Mouse (Mus musculus) left cerebral cortex, postnatal 36 days (tissue): Measurements from ENCODE around the gene Tmem11. TPM values are rescaled to one million over a fixed set of nuclear protein-coding genes. Genes with fewer than 3 reads are reported as not detected.
A peak's percentile ranks its signal among the peaks of the same experiment; 100 is the strongest.

ENCODE experiments used
- DNase-seq, 2 experiments: peaks; one replicate each; pipeline ENCODE4 v3.0.0; 2021 to 2022; ENCODE audit warnings: low spot score in 2 of 2, mixed read lengths in 1 of 2
- intact Hi-C: fragments of 180-260 bp; cut with DNase I; formaldehyde crosslinking; loops from one replicate; pipeline ENCODE4 v1.15.1; 2025
- total RNA-seq, 2 experiments: library from RNA; stranded (reverse); gene quantifications; 2 replicates each; pipeline ENCODE4 v1.2.3; 2021

Tmem11 gene
- total RNA-seq = 10 to 100 TPM; 28.3 to 28.4 TPM

DNA sequence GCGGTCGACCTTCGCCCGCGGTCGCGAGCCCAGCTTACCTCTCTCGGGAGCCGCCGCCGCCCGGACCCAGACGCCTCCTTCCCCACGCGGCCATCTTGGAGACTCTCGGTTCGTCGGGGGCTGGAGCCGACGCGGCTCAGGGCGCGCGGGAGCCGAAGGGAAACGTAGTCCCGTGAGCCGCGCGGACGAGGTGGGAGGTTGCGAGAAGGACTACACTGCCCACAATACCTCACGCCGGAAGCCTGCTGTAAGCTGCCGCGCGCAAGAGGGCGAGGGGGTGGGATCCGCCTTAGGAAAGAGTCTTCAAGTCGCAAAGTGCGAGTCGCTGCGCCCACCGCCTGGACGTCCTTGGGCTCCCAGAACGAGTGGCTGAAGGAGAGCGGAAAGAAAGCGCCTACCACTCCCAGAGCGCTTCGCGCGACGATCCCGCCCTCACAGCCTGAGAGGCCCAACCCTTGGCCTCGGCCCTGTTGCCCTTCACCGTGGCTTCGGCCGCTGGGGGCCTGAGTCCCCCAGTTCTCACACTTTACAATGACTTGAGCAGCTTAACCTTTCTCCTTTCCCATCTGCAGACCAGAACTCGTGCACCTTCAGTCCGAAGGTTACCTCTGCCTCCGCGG is at the start of gene Tmem11:
Tmem11 (minus strand) TSS at position 598 of the 620 bp plus-strand sequence.
- intact Hi-C loops = loop anchor here (1.0 to 2.0 kb wide), 2 partner anchors 34 to 48 kb away; partner anchors contain the start of gene Dhrs7b
- DNase-seq = peak; percentile 96 to 98

DNA sequence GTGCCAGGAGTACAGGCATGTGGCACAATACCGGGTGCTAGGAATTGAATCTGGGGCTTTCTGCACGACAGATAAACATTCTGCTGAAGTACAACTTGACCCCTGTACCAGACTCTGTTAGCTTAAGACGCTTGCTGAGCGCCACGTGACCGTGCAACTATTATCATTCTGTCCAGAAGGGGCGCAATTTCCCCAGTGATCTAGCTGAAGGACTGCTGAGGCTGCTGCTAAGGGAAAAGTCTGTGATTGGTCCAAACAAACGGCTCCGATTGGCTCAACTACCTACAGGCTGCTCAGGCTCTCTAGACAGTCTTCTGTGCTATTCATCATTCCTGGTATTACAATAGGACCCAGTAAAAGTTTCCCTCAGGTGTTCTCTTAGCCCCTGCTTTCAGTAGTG is 48.2 kb upstream of the Tmem11 start:
- peak; percentile 83 to 85 for DNase-seq
- intact Hi-C loops = loop anchor here (5.0 kb wide), 1 partner anchor 165 kb away; no protein-coding TSS in a partner anchor

- DNase-seq = no peak
- intact Hi-C loops = loop anchor here (5.0 kb wide), 1 partner anchor 167 kb away; no protein-coding TSS in a partner anchor
These were observed 45.9 kb upstream of the Tmem11 start for GRCm38 (mm10) chr11:60924981-60925380.

GRCm38 (mm10) chr11:60924498-60924897 is 45.4 kb upstream of the Tmem11 start:
- intact Hi-C loops = no loop called here
- DNase-seq = no peak

GRCm38 (mm10) chr11:60922964-60923363 is 43.9 kb upstream of the Tmem11 start:
- no peak for DNase-seq
- intact Hi-C loops = no loop called here

GRCm38 (mm10) chr11:60922195-60922594 is 43.1 kb upstream of the Tmem11 start:
- intact Hi-C loops = no loop called here
- no peak for DNase-seq

GRCm38 (mm10) chr11:60920021-60920420 is 40.9 kb upstream of the Tmem11 start:
- no peak for DNase-seq
- intact Hi-C loops = no loop called here

GRCm38 (mm10) chr11:60915201-60915600 is 36.1 kb upstream of the Tmem11 start:
- DNase-seq = no peak
- intact Hi-C loops = no loop called here

DNA sequence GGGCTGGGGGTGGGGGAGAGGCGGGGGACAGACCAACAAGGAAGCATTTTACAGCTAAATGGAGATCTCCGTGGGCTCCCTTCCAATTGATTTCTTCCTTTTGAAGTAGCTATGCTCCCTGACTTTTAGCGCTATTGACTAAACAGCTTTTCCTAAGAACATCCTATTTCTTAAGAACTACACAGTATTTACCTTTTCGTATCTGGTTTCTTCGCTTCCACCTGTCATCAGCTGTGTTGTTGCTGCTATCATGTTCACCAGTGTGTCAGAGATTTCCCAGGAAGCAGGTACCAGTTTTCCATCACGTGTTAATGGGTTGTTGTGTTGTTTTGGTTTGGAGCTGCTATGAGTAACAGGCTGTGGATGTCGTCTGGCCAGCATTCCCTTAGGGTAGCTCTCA is 35.4 kb upstream of the Tmem11 start, which contains the start of gene Natd1:
Natd1 (minus strand) TSS at position 260 of the 400 bp plus-strand sequence.
- intact Hi-C loops = no loop called here
- no peak for DNase-seq

DNA sequence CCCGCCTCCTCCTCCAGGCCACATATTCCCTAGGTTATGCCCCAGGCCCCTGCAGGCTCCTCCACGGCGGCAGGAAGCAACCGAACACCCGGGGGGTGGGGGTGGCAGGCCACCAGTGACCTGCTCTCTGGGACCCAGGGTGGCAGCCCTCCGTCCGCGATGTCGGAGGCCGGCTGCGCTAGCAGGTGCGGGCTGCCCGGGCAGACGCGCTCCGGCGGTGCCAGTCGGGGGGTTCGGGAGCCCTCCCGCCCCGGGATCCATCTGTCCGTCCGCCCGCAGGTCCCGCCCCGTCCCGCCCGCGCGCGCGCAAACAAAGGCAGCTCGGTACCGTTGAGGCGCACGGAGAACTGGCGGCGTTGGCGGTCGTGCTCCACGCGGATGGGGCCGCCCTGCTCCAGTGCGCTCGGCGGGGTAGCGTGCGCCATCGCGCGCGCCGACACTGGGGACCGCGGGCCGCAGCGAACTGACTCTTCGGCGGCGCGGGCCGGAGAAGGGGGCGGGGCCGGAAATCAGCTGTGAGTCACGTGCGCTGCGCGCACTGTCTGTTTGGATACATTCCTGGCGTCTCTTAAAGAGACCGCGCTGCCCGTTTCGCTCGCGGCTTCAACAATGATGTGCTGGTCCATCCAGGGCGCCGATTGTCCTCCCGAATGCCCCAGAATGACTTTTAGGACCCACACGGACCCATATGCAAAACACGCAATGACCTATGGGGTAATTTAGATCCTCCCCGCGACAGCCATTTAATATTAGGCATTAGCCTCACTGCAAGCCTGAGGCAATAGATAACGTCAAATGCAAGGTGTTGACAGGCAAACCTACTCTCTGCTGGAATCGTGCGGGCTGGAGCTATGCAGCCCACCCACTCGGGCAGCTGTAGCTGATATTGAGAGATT is 34.5 kb upstream of the Tmem11 start:
- intact Hi-C loops = loop anchor here (2.0 kb wide), 1 partner anchor 35 kb away; the partner anchor contains the start of gene Tmem11
- peak; percentile 91 for DNase-seq

GRCm38 (mm10) chr11:60912525-60912973 is 33.5 kb upstream of the Tmem11 start:
- DNase-seq = no peak
- intact Hi-C loops = loop anchor here (2.0 kb wide), 1 partner anchor 34 kb away; the partner anchor contains the start of gene Tmem11

GRCm38 (mm10) chr11:60909626-60910025 is 30.6 kb upstream of the Tmem11 start:
- no peak for DNase-seq
- intact Hi-C loops = no loop called here

DNA sequence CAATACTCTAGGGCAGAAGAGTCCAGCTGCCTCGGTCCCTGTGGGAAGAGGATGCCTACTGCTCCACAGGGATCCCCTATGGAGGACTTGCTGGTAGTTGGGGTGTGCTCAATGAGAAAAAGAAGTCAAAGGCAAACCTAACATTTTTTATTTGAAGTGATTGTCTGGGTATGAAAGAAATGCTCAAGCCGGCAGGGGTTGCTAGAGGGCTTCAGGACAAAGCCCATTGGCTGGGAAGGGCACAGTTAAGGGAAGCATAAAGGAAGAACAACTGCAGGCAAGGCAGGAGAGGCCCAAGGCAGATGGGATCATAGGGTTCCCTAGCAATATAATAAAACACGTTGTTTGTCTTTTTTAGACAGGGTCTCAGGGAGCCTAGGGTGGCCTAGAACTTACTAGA is 29.0 kb upstream of the Tmem11 start:
- no peak for DNase-seq
- intact Hi-C loops = no loop called here

- intact Hi-C loops = no loop called here
- no peak for DNase-seq
These were observed 27.4 kb upstream of the Tmem11 start for GRCm38 (mm10) chr11:60906449-60906848.

GRCm38 (mm10) chr11:60905407-60906120 is 26.5 kb upstream of the Tmem11 start:
- DNase-seq = no peak
- intact Hi-C loops = no loop called here

DNA sequence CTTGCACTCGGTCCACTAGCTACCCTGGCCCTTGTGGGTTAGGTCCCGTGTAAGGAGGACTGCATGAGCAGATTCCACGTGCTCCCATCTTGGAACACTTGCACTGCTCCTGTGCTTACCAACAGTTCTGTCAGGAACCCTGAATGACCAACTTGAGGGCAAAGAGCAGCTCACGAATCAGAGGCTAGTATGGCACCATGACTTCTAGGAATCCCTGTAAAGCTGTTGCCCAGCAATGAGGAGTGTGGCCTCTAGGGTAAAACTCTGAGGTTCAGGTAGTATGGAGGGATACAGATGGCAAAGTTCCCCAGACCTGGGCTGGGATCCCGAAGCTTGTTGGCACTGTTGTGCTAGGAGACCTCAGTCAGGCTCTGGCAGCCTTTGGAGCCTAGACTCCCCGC is 24.6 kb upstream of the Tmem11 start:
- intact Hi-C loops = no loop called here

DNA sequence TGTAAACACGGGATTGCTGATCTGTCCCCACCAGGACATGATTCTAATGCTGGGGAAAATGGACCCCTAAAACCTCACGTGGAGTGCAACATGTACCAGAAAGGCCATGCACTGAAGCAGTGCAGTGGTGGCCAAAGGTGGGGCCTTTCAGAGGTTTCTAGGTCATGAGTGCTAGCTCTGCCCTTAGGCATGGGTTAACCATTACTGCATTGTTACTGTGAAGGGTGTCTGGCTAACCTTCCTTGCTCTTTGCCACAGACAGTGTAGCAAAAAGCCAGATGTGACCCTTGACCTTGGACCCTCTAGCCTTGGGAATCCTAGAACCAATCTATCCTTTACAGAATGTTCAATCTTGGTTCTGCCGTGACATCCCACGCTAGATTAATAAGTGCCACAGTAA is 23.4 kb upstream of the Tmem11 start:
- DNase-seq = no peak
- intact Hi-C loops = no loop called here

More for the DNA sequence above, 24.6 kb upstream of the Tmem11 start:
- DNase-seq = no peak

DNA sequence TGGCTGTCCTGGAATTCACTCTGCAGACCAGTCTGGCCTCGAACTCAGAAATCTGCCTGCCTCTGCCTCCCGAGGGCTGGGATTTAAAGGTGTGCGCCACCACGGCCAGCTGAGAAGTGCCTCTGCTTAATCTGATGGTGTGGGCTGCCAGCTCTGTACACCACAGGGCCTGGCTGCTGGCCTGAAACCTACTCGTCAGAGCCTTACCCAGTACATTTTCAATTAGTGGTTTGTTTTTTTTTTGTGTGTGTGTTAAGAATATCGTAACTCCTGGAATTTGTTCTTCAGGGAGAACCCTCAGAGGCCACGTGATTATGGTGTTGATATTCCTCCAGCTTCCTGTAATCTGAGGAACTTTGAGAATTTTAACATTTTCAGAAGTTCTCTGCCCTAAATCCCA is 22.9 kb upstream of the Tmem11 start:
- no peak for DNase-seq
- intact Hi-C loops = no loop called here

- intact Hi-C loops = no loop called here
These were observed 16.8 kb upstream of the Tmem11 start for GRCm38 (mm10) chr11:60895915-60896314.

GRCm38 (mm10) chr11:60890744-60891143 is 11.7 kb upstream of the Tmem11 start:
- intact Hi-C loops = no loop called here

More at GRCm38 (mm10) chr11:60895915-60896314, 16.8 kb upstream of the Tmem11 start:
- DNase-seq = no peak

More at GRCm38 (mm10) chr11:60890744-60891143, 11.7 kb upstream of the Tmem11 start:
- DNase-seq = no peak
